Mouse (Mus musculus) fat pad, adult 2 months (tissue): ENCODE measurements around the gene Gpam.
"Not testable (repeated sequence)": the region's sequence is repeated elsewhere in the genome, so short reads cannot be mapped to it uniquely, and the experiment has no call there.

Source experiments
- DNase-seq: peaks from one replicate; pipeline ENCODE4 v3.0.0-alpha.2; 2011; ENCODE audit warnings: low read depth, low spot score; ENCODE audit errors: extremely low read depth

The Gpam gene

GRCm38 (mm10) chr19:55127072-55127718 is at the start of gene Gpam:
TSS of gene Gpam (minus strand) at chr19:55127238.
- no peak for DNase-seq

GRCm38 (mm10) chr19:55171585-55171984 is 44.5 kb upstream of the Gpam start:
- no peak for DNase-seq

GRCm38 (mm10) chr19:55170399-55170798 is 43.4 kb upstream of the Gpam start:
- DNase-seq: no peak

- not testable (repeated sequence) for DNase-seq
Observed at GRCm38 (mm10) chr19:55169236-55169729, 42.2 kb upstream of the Gpam start.

GRCm38 (mm10) chr19:55168360-55168759 is 41.3 kb upstream of the Gpam start:
- DNase-seq: no peak

GRCm38 (mm10) chr19:55167741-55168140 is 40.7 kb upstream of the Gpam start:
- no peak for DNase-seq

GRCm38 (mm10) chr19:55166741-55167140 is 39.7 kb upstream of the Gpam start:
- no peak for DNase-seq

- DNase-seq: no peak
Observed at GRCm38 (mm10) chr19:55165954-55166353, 38.9 kb upstream of the Gpam start.

GRCm38 (mm10) chr19:55165183-55165865 is 38.3 kb upstream of the Gpam start:
- no peak for DNase-seq

- DNase-seq: no peak
Observed at GRCm38 (mm10) chr19:55164162-55164561, 37.1 kb upstream of the Gpam start.

- DNase-seq: no peak
Observed at GRCm38 (mm10) chr19:55162271-55162670, 35.2 kb upstream of the Gpam start.

- no peak for DNase-seq
Observed at GRCm38 (mm10) chr19:55159826-55160225, 32.8 kb upstream of the Gpam start.

GRCm38 (mm10) chr19:55158606-55159005 is 31.6 kb upstream of the Gpam start:
- DNase-seq: no peak

- no peak for DNase-seq
Observed at GRCm38 (mm10) chr19:55157029-55157428, 30.0 kb upstream of the Gpam start.

- DNase-seq: no peak
Observed at GRCm38 (mm10) chr19:55152983-55153382, 25.9 kb upstream of the Gpam start.

GRCm38 (mm10) chr19:55152274-55152673 is 25.2 kb upstream of the Gpam start:
- not testable (repeated sequence) for DNase-seq

GRCm38 (mm10) chr19:55149646-55150045 is 22.6 kb upstream of the Gpam start:
- no peak for DNase-seq

GRCm38 (mm10) chr19:55148109-55148508 is 21.1 kb upstream of the Gpam start:
- no peak for DNase-seq

- DNase-seq: no peak
Observed at GRCm38 (mm10) chr19:55147568-55147967, 20.5 kb upstream of the Gpam start.

GRCm38 (mm10) chr19:55145136-55145535 is 18.1 kb upstream of the Gpam start:
- no peak for DNase-seq

GRCm38 (mm10) chr19:55144691-55145090 is 17.7 kb upstream of the Gpam start:
- DNase-seq: no peak
